Mouse (Mus musculus) NIH3T3 (cell line): Measurements from ENCODE around the gene Spsb1.

Experiments used
- DNase-seq: peaks from one replicate; pipeline ENCODE4 v3.0.0-alpha.2; 2012; ENCODE audit warnings: low read depth

Gene Spsb1

DNA sequence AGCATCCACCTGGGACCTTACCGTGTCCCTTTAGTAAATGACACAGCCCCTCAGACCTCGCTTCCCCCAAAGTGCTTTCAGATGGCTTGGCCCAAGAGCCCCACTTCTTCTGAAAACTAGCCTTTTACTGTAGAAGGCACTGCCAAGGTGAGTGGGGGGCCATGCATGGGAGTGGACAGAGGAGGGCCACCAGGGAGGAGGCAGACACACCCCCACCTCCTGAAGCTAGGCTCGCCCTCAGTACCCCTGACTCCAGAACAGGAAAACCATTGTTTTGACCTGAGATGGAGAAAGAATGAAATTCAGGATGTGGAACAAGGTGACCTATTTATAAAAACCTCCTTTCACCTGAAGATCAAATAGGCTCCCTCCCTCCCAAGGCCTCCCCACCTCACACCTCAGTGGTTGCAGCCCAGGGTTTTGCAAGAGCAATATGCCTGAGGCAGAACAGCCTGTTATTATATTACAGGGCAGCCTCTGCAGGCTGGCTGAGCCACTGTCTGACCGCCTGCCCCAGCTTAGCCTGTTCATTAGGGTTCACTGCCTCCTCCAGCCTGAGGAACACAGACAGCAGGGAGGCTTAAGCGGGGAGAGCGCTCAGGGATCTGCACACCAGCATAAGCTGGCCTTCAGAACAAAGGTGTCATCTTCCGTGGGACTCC, 41.0 kb downstream of the Spsb1 start:
- DNase-seq, result no peak

GRCm38 (mm10) chr4:149912451-149912850, 42.4 kb downstream of the Spsb1 start:
- no peak for DNase-seq

GRCm38 (mm10) chr4:149910558-149910957, 44.3 kb downstream of the Spsb1 start:
- no peak for DNase-seq

DNA sequence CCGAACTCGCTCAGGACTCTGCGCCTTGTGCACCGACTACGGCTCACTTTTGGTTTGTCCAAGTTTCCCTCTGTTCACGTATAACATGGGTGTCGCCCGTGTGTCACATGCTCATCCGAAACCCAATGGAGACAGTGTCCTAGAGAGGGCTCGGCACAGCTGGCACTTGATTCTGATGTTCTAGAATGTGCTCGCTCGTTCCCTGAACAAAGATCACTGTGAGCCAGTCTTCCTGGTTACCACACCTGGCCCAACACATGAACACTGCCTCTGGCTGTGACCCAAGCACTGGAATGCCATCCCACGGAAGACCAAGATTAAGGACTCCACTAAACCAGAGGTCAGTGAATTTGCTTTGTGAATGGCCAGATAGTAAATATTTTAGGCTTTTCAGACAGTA, 45.3 kb downstream of the Spsb1 start:
- no peak for DNase-seq

DNA sequence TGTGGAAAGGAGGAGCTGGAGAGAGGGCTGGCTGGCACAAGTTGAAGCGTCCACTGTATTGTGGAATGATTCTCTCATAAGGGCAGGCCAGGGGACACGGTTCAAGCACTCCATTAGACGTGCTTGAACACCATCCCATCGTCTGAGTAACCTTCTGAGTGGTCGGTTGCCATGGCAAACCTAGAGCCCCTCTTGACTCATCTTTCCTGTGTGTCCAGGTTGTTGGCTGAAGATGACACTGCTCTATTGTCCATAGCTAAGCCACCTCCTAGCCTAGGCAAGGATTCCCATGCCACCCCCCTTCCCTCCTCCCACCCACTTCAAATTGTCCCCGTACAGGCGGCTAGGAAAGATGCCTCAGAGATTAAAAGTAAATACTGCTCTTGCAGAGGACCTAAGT, 45.9 kb downstream of the Spsb1 start:
- no peak for DNase-seq

GRCm38 (mm10) chr4:149907656-149908055, 47.2 kb downstream of the Spsb1 start:
- no peak for DNase-seq

GRCm38 (mm10) chr4:149906921-149907320, 47.9 kb downstream of the Spsb1 start:
- DNase-seq, result no peak

- no peak for DNase-seq
Observed at GRCm38 (mm10) chr4:149905302-149905974, 49.4 kb downstream of the Spsb1 start.

GRCm38 (mm10) chr4:149903026-149903425, 51.8 kb downstream of the Spsb1 start:
- DNase-seq, result no peak

- no peak for DNase-seq
Observed at GRCm38 (mm10) chr4:149901349-149901782, 53.5 kb downstream of the Spsb1 start.

- DNase-seq, result no peak
Observed at GRCm38 (mm10) chr4:149897661-149898260, 57.1 kb downstream of the Spsb1 start.

GRCm38 (mm10) chr4:149896024-149896538, 58.8 kb downstream of the Spsb1 start:
- DNase-seq, result no peak

DNA sequence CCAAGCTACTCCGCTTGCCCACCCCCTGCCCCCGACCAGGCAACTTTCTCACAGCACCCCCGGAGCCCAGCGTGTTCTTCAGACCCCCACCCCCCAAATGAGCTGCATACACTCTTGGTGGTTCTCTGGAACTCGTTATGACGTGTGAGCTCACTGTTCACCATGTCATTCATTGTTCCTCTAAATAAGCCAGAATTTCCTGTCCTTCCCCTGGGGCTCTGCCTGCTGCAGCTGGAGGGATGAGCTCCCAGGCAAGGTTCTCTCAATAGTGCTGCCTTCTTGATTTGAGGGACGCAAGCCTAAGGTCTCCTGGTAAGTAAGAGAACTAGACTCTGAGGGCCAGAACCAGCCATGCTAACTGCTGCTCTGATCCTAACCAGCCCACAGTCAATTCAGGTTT, 59.6 kb downstream of the Spsb1 start:
- no peak for DNase-seq

- no peak for DNase-seq
Observed at GRCm38 (mm10) chr4:149894300-149894699, 60.5 kb downstream of the Spsb1 start.

DNA sequence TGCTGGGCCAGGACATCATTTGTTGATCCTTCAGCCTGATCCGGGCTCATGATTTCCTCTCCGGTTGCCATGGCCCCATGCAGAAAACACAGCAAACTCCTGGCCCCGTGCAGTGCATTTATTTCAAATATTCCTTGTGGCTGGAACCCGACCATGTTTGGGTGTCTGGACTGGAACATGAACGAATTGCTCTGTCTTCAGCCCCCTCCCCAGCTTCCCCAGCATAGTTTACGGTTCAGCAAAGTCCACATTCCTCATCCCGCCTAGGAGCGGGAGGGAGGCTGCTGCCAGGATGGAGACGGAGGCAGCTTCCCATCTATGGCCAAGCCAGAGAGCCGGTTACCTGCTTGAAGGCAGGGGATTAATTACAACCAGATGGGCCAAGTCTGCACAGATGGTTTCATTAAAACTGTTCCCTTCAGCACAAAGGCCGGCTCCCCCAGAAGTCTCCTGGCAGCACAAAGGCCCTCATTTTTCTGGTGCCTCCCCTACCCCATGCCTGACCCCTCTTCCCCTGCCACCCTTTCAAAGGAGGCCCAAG, 61.2 kb downstream of the Spsb1 start:
- DNase-seq, result peak; percentile 60

DNA sequence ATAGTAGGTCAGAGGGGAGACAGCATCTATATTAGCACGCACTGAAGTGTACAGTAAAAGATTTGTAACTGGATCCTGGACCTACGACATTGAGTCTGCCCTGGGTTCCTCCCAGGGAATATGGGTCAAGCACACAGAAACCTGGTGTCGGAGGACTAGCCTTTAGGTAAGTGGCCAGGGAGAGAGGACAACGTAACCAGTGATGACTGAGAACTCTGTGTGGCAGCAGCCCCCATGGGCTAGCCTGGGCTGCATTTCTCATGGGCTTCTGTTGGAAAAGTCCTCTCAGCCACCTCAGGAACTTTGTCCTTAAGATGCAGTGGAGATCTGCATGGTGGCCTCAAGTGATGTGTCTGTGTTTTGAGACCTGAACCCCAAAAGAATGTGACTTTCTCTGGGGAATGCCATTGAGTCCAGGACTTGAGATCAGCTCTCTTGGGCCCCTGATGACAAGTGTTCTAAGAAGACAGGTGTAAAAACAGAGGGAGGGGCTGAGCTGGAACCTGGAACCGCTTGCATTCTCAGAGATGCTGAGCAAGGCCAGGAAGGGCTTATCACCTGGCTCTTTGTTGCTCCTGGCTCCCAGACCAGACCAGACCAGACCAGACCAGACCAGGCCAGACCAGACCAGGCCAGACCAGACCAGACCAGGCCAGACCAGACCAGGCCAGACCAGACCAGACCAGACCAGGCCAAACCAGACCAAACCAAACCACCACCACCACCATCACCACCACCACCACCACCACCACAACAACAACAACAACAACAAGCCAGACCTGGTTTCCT, 63.5 kb downstream of the Spsb1 start:
- DNase-seq, result no peak

DNA sequence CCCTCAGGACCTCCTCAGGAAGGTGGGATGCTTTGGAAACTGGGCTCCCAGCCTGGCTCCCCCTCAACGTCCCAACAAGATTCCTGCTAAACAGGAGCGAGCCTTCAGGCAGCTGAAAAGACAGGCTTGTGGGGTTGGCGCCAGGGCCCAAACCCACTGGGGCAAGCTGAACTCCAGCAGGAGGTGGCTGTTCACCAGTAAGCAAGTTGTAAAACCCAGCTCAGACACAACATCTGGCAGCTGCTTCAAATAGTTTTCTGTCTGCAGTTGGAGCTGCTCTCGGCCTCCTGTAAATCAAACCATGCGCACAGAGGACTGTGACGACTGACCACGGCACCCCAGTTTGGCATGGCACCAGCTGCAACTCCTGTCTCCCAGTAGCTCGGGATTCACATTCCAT, 64.3 kb downstream of the Spsb1 start:
- DNase-seq, result peak; percentile 74

GRCm38 (mm10) chr4:149889851-149890250, 65.0 kb downstream of the Spsb1 start:
- DNase-seq, result peak; percentile 38

GRCm38 (mm10) chr4:149888736-149889470, 65.9 kb downstream of the Spsb1 start:
- no peak for DNase-seq

- DNase-seq, result no peak
Observed at GRCm38 (mm10) chr4:149888156-149888555, 66.7 kb downstream of the Spsb1 start.
